Mouse (Mus musculus): ENCODE data around the gene Armc2. TPM values are rescaled to one million over a fixed set of nuclear protein-coding genes. Genes with fewer than 3 reads are reported as not detected.

The Armc2 gene
- total RNA-seq, 2 experiments from 2014 or later = 2.8 to 3.0 TPM

DNA sequence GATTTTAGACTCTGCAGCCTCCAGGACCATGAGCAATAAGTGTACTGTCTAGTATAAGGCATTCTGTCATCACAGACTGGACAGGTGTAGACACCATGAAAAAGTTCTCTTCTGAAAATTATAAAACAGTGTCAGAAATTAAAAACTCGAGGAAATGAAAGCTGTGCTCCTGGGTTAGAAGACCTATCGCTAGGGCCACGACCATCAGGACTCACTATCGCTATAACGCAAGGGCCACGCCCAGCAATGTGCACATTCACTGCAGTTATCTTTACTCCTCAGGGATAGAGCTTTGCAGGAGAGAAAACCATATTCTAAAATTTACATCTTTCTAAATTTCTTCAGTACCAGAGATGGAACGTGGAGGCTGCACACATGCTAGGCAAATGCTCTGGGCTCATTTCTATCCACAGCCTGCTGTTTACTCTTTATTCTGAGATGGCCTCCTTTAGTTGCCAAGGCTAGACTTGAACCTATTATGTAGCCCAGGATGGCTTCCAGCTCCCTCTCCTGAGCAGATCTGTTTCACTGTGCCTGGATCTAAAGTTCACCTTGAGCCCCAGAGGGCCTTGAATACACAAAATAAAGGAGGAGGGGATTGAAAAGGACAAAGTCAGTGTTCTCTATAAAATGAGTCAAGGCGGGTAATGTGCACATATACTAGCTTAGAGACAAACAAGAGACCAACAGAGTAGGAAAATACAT, 105.8 kb downstream of the Armc2 start:
- DNase-seq (ENCODE audit: low spot score in 2 of 2) = no peak

GRCm38 (mm10) chr10:41908899-41909298, 109.3 kb downstream of the Armc2 start:
- no peak for DNase-seq (ENCODE audit: low spot score in 2 of 2)

- DNase-seq (ENCODE audit: low spot score in 2 of 2) = no peak
Measured at GRCm38 (mm10) chr10:41907950-41908349, 110.3 kb downstream of the Armc2 start.

GRCm38 (mm10) chr10:41907473-41907872, 110.8 kb downstream of the Armc2 start:
- DNase-seq (ENCODE audit: low spot score in 2 of 2) = no peak

DNA sequence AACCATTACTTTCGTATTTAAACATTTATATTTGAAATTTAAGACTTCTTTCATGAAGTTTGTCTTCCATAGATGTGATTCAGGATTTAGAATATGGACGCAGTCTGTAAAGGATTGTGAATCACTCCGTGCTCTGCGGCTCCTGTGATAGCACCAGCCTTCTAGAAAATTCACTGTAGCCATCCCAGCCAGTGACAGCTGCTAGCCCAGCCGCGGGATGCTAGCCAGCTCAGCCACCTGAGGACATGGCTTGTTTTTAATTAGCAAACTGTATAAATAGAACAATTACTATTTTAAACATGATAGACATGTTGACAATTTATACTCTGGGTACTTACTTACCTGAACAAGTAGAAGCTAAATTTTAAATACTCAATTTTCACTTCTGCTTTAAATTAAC, 116.4 kb downstream of the Armc2 start:
- DNase-seq (ENCODE audit: low spot score in 2 of 2) = no peak

DNA sequence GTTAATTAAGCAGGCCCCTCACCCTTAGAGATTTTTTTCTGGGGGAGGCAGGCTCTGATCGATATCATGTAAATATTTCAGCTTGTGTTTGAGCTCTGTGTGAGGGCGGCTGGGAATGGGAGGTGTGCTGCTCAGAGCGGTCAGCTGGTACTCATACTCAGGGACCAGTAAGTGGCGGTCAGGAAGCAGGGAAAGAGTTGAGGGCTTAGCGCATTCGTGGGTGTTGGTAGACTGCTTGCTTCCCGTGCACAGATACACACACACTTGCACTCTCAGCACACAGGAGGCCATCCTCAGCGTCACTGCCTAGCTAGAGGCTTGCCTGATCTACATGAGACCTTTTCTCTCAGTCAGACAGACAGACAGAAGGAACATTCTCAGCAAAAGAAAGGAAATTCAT, 116.8 kb downstream of the Armc2 start:
- no peak for DNase-seq (ENCODE audit: low spot score in 2 of 2)

DNA sequence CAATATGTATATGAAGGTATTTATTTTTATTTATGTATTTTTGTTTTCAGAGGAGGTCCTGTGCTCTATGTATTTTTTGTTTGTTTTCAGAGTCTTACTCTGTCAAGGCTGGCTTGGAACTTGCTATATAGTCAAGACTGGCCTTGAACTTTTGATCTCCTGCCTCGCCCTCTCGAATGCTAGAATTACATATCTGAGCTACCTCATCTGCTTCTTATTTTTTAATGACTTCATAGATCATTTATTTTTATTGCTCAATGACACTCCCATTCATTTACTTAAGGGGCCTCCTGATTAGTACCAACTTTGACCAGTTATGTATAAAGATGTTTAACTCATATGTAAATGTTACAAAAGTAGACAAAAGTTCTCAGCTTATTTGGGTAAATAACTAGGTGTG, 121.4 kb downstream of the Armc2 start:
- no peak for DNase-seq (ENCODE audit: low spot score in 2 of 2)

DNA sequence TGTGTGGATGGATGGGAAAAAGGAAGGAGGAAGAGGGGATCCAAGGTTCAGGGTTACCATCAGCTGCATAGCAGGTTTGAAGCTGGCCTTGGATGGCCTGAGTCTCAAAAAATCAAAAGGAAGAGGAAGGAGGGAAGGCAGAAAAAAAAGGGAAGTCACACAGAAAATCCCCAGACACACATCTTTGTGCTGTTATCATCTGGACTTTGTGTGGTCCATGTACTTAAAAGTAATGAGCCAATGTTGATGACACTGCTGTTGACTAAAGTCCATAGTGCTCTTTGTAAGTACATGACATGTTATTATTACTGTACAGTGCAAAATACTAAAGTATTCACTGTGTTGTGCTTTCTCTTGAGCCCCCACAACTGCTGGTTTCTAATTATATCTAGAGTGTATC, 121.8 kb downstream of the Armc2 start:
- no peak for DNase-seq (ENCODE audit: low spot score in 2 of 2)

GRCm38 (mm10) chr10:41893433-41894411, 124.5 kb downstream of the Armc2 start:
- DNase-seq (ENCODE audit: low spot score in 2 of 2) = no peak

DNA sequence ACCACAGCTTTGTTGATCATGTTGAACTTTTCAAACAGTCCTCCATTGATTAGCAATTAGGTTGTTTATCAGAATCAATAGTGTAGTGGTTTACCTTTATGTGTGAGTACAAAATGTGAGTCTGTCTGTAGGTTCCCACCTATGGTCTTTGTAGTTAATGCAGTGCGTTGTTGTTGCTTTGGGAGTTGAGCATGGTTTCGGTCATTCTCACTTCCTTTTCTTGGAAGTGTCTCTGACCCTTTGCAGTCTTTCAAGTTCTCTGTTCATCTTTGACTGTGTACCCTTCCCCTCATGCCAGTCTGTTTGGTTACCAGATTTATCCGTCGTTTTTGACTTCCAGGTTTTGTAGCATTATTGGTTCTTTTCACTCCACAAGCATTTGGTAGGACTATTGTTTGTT, 126.9 kb downstream of the Armc2 start:
- DNase-seq (ENCODE audit: low spot score in 2 of 2) = no peak

GRCm38 (mm10) chr10:41890537-41890936, 127.7 kb downstream of the Armc2 start:
- no peak for DNase-seq (ENCODE audit: low spot score in 2 of 2)

GRCm38 (mm10) chr10:41889566-41889965, 128.7 kb downstream of the Armc2 start:
- DNase-seq (ENCODE audit: low spot score in 2 of 2) = no peak

- no peak for DNase-seq (ENCODE audit: low spot score in 2 of 2)
Measured at GRCm38 (mm10) chr10:41888365-41888941, 129.8 kb downstream of the Armc2 start.

- DNase-seq (ENCODE audit: low spot score in 2 of 2) = peak; percentile 94 to 96
Measured at GRCm38 (mm10) chr10:41887080-41887821, 131.0 kb downstream of the Armc2 start.

- DNase-seq (ENCODE audit: low spot score in 2 of 2) = no peak
Measured at GRCm38 (mm10) chr10:41883741-41884575, 134.3 kb downstream of the Armc2 start.

DNA sequence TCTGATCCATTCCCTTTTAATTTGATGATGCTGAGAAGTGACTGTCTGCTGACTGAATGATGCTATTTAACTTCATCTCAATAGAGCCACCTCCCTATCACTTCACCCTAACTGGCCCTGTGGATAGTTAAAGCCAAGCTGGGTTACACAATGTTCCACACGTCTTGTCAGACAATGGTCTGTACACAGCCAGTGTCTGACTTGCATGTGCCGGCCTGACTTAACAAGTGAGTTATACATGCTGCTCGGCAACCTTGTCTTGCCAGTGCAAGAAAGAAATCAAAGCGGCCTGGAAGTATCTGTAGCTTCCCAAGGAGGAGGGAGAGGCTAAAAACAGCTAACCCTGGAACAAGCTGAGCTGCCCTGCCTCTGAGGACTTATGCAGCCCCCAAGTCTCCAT, 136.8 kb downstream of the Armc2 start:
- no peak for DNase-seq (ENCODE audit: low spot score in 2 of 2)

DNA sequence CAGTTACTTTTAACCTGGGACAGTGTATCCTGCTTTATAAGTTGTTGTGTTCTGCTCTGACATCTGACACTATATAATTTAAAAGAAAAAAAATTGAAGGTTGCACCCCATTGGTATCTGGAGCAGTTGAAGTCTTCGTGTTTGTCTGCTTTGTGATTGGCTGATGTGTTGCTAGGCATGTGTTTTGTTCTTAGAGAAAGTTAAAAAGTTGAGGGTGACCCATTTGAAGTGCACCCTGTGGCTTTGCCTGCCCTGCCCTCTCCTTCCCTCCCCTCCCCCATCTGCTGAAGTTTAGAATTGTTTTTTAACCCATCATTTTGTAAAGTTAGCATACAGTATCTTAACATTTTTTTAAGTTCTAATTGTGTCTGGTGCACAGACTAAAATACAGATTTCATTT, 137.5 kb downstream of the Armc2 start:
- DNase-seq (ENCODE audit: low spot score in 2 of 2) = no peak

- no peak for DNase-seq (ENCODE audit: low spot score in 2 of 2)
Measured at GRCm38 (mm10) chr10:41880206-41880605, 138.0 kb downstream of the Armc2 start.

DNA sequence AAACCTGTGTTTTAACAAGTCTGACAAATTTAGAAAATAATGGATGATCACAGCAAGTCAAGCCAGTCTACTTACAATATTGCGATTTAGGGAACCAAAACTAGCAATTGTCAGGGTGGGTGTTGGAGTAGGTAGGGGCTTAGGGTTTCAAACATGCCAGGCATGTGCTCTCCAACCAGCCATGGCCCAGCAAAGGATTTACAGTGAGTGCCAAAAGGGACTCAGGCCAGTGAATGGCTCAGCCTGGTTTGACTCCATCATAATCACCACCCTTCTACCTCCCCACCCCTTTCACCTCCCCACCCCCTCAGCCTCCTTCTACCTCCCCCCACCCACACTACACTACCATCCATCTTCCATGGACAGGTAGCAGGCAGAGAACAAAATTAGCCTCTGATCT, 138.6 kb downstream of the Armc2 start:
- DNase-seq (ENCODE audit: low spot score in 2 of 2) = no peak

DNA sequence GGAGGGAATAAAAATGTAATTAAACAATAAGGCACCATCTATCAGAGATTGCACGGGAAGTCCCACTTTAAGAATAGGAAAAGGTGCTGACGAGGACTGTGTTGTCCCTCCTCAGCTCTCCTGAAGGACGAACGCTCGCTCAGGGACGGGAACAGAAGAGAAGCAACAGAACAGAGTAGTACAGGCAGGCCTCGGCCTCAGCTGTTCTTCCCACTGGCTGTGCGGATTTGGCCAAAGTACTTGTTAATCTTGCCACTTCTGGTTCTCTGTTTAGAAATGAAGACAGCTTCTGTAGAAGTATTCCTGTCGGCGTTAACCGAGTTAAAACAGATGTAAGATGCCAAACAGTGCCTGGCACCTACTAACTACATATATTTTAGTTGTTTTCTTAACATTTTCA, 139.9 kb downstream of the Armc2 start:
- DNase-seq (ENCODE audit: low spot score in 2 of 2) = no peak
